Mouse (Mus musculus): ENCODE results near the gene Clrn3.

GRCm38 (mm10) chr7:135499403-135499802, 29.1 kb downstream of the Clrn3 start:
- TF ChIP-seq CTCF (conservative IDR thresholded peaks at IDR 0.05 in 1 of 2, IDR thresholded peaks at IDR 0.05 in 1 of 2; ENCODE audit: low read depth in 2 of 2, low read length in 2 of 2) (peak; percentile 17 to 81; a peak in 2 of 4 replicates), BHLHE40 (IDR thresholded peaks at IDR 0.05; ENCODE audit: low read depth, low read length) (no peak), USF2 (conservative IDR thresholded peaks at IDR 0.05; ENCODE audit: low read depth, low read length) (no peak), POLR2A (IDR thresholded peaks at IDR 0.05; ENCODE audit: low read depth, low read length) (no peak), ETS1 (conservative IDR thresholded peaks at IDR 0.05; ENCODE audit: low read depth, low read length) (no peak), EP300 (IDR thresholded peaks at IDR 0.05; ENCODE audit: low read length) (no peak), POLR2AphosphoS2 (IDR thresholded peaks at IDR 0.05; ENCODE audit: low read depth, low read length) (no peak), TCF12 (IDR thresholded peaks at IDR 0.05; ENCODE audit: low read depth, low read length) (no peak), MAZ (IDR thresholded peaks at IDR 0.05; ENCODE audit: low read depth, low read length) (no peak), JUND (conservative IDR thresholded peaks at IDR 0.05; ENCODE audit: low read depth, low read length) (no peak), CHD2 (IDR thresholded peaks at IDR 0.05; ENCODE audit: low read length) (no peak), NELFE (IDR thresholded peaks at IDR 0.05; ENCODE audit: low read depth, low read length) (no peak), MAFK (IDR thresholded peaks at IDR 0.05; ENCODE audit: insufficient replicate concordance, low read length) (no peak)
